Mouse (Mus musculus) testis, adult 2 months (tissue): ENCODE data around the gene Wwc1. TPM values are rescaled to one million over a fixed set of nuclear protein-coding genes. Genes with fewer than 3 reads are reported as not detected.
"Not testable (repeated sequence)": the region's sequence is repeated elsewhere in the genome, so short reads cannot be mapped to it uniquely, and the experiment has no call there.

Experiments used
- H3K27ac ChIP-seq: fragments of 200-500 bp; 2 replicates; pipeline ENCODE4 v1.5.1; 2012; ENCODE audit warnings: low read depth, low read length; ENCODE audit not compliant: control insufficient read depth, insufficient read depth
- H3K27me3 ChIP-seq: fragments of 200-500 bp; 2 replicates; pipeline ENCODE4 v1.6.1; 2012; ENCODE audit warnings: mild to moderate bottlenecking, low read length, moderate library complexity; ENCODE audit not compliant: control insufficient read depth, insufficient read depth
- H3K36me3 ChIP-seq: fragments of 200-500 bp; 2 replicates; pipeline ENCODE4 v1.6.1; 2012; ENCODE audit warnings: mild to moderate bottlenecking, low read length; ENCODE audit not compliant: control insufficient read depth, insufficient read depth
- H3K4me1 ChIP-seq: fragments of 200-500 bp; 2 replicates; pipeline ENCODE4 v1.6.1; 2012; ENCODE audit warnings: low read length; ENCODE audit not compliant: control insufficient read depth, insufficient read depth
- H3K4me3 ChIP-seq: fragments of 200-500 bp; 2 replicates; pipeline ENCODE4 v1.5.1; 2012; ENCODE audit warnings: low read depth, mild to moderate bottlenecking, low read length, moderate library complexity, mixed read lengths; ENCODE audit not compliant: control insufficient read depth
- CTCF ChIP-seq: fragments of 200-500 bp; IDR thresholded peaks from 2 replicates; pipeline ENCODE4 v1.5.1; 2012; ENCODE audit warnings: low read depth, mild to moderate bottlenecking, inconsistent platforms, low read length, moderate library complexity; ENCODE audit not compliant: control insufficient read depth, insufficient read depth, insufficient replicate concordance
- POLR2A ChIP-seq: fragments of 200-500 bp; IDR thresholded peaks from 2 replicates; pipeline ENCODE4 v1.6.1; 2012; ENCODE audit warnings: low read depth, mild to moderate bottlenecking, inconsistent platforms, low read length, moderate library complexity; ENCODE audit not compliant: control insufficient read depth
- polyA plus RNA-seq: library from polyadenylated mRNA; depleted of rRNA; stranded (reverse); fragments of >200 nt; gene quantifications from 2 replicates; pipeline ENCODE4 v1.2.3, GENCODE M21; 2012

The Wwc1 gene
- polyA plus RNA-seq, 1 experiment, result 2.7 TPM

DNA sequence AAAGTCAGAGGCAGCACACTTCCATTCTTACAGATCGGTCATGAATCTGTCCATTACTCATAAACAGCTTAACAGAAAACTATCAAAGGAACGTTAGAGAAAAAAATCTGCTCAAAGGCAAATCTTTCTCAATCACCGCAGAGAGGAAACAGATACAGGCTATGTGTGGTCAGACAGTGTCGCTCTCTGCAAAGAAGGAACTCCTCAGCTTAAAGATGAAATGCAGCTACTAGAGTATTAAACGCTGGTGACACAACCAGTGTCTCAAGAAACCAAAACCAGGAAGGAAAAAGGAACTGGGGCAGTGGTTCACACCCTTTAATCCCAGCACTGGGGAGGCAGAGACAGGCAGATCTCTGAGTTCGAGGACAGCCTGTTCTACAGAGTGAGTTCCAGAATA lies 152.6 kb downstream of the Wwc1 start:
- Histone ChIP-seq H3K27ac (no peak overlapping the region), H3K4me1 (no peaks in the 10 kb centered on the region), H3K4me3 (no peak overlapping the region), H3K36me3 (no peaks in the 10 kb centered on the region), H3K27me3 (no peaks in the 10 kb centered on the region)
- no peak for TF ChIP-seq POLR2A
- TF ChIP-seq CTCF, result no peak

DNA sequence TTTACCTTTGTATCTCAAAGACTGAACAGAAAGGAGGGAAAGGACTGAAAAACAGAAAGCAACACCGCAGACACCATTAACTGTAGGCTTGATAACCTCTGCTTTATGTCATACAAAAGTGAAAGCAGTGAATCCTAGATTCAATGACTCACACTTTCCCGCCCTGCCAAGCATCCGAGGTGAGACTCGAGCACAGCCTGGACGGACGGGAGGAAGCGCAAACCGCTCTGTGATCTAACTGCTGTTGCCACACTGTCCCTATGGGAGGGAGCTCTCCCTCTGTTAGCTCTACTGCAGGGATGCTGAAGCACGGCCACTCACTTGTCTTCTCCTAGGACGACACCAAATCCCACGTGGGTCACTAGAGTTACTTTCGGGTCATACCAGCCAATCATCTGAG lies 164.0 kb downstream of the Wwc1 start:
- Histone ChIP-seq H3K27ac (no peak overlapping the region), H3K4me1 (no peaks in the 10 kb centered on the region), H3K36me3 (peaks cover 1% of the 10 kb centered on the region), H3K4me3 (no peak overlapping the region), H3K27me3 (no peaks in the 10 kb centered on the region)
- no peak for TF ChIP-seq CTCF
- no peak for TF ChIP-seq POLR2A

- no peak overlapping the region for H3K27ac ChIP-seq
- H3K4me3 ChIP-seq, result no peak overlapping the region
- TF ChIP-seq POLR2A (no peak), CTCF (no peak)
- no peaks in the 10 kb centered on the region for H3K27me3 ChIP-seq
- no peaks in the 10 kb centered on the region for H3K4me1 ChIP-seq
- peaks cover 3% of the 10 kb centered on the region for H3K36me3 ChIP-seq
These were observed 168.9 kb downstream of the Wwc1 start for GRCm38 (mm10) chr11:35811458-35811857.

DNA sequence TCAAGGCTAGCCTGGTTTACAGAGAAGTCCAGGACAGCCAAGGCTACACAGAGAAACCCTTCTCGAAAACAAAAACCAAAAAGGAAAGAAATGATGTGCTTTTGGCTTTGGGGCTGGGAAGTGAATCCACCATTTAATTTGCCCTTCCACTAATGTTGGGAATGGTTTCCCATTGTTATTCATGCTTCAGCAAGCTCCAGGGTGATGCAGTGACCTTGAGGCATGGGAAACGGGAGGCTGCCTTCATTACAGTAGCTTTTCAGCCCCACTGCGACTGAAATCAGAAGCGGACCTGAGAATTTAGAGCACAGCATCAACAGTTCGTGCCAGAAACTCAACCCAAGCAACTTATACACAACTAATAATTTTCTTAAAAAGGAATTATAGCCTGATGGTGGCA lies 179.0 kb downstream of the Wwc1 start:
- TF ChIP-seq CTCF (no peak), POLR2A (no peak)
- no peaks in the 10 kb centered on the region for H3K36me3 ChIP-seq

GRCm38 (mm10) chr11:35798874-35799273 lies 181.5 kb downstream of the Wwc1 start, which contains the start of gene Fbll1:
TSS of gene Fbll1 (minus strand) at chr11:35798884.
- Histone ChIP-seq H3K36me3 (no peaks in the 10 kb centered on the region), H3K27ac (no peak within 1 kb of the TSS), H3K4me3 (peak within 1 kb of the TSS; percentile 64), H3K4me1 (no peaks in the 10 kb centered on the region; the same call in 1 of the 2 replicates), H3K27me3 (peaks cover 3% of the 10 kb centered on the region; the same call in 1 of the 2 replicates)
- no peak for TF ChIP-seq POLR2A
- no peak for TF ChIP-seq CTCF

More for the DNA sequence above, 179.0 kb downstream of the Wwc1 start:
- Histone ChIP-seq H3K27me3 (peaks cover 3% of the 10 kb centered on the region; the same call in 1 of the 2 replicates), H3K4me3 (no peak overlapping the region), H3K4me1 (no peaks in the 10 kb centered on the region; the same call in 1 of the 2 replicates), H3K27ac (no peak overlapping the region)

DNA sequence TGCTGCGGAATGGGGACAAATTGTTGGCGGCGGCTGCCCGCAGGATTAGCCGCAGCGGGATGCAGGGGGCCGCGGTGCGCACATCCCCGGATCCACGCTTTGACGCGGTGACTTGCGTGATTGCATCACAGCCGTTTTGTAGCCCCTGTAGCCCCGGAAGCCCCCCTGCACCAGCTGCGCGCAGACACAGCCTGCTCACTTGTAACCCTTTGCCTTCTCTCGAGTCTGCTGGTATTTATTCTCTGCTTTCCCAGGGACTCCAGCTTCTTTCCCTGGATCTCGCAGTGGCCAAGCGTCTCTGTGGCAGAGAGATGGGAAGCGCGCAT lies 181.9 kb downstream of the Wwc1 start:
- Histone ChIP-seq H3K27ac (no peak overlapping the region), H3K36me3 (no peaks in the 10 kb centered on the region), H3K27me3 (peaks cover 3% of the 10 kb centered on the region; the same call in 1 of the 2 replicates), H3K4me3 (peak overlapping the region; percentile 64), H3K4me1 (no peaks in the 10 kb centered on the region; the same call in 1 of the 2 replicates)
- TF ChIP-seq CTCF (no peak), POLR2A (no peak)

- H3K4me3 ChIP-seq, result peak overlapping the region; percentile 64
- no peaks in the 10 kb centered on the region for H3K36me3 ChIP-seq
- TF ChIP-seq POLR2A (no peak), CTCF (no peak)
- H3K27me3 ChIP-seq, result peaks cover 3% of the 10 kb centered on the region; the same call in 1 of the 2 replicates
- H3K4me1 ChIP-seq, result no peaks in the 10 kb centered on the region; the same call in 1 of the 2 replicates
- H3K27ac ChIP-seq, result no peak overlapping the region
These were observed 182.4 kb downstream of the Wwc1 start for GRCm38 (mm10) chr11:35797751-35798494.

- not testable (repeated sequence) for H3K36me3 ChIP-seq, H3K4me1 ChIP-seq, H3K27me3 ChIP-seq, H3K4me3 ChIP-seq, H3K27ac ChIP-seq
These were observed 187.5 kb downstream of the Wwc1 start for GRCm38 (mm10) chr11:35792800-35793199.
